Mouse (Mus musculus): ENCODE measurements around the gene Tex33. TPM values are rescaled to one million over a fixed set of nuclear protein-coding genes. Genes with fewer than 3 reads are reported as not detected.
"Not testable (repeated sequence)": the region's sequence is repeated elsewhere in the genome, so short reads cannot be mapped to it uniquely, and the experiment has no call there.

Tex33 gene
- polyA plus RNA-seq, 1 experiment from 2014 or later = not detected

DNA sequence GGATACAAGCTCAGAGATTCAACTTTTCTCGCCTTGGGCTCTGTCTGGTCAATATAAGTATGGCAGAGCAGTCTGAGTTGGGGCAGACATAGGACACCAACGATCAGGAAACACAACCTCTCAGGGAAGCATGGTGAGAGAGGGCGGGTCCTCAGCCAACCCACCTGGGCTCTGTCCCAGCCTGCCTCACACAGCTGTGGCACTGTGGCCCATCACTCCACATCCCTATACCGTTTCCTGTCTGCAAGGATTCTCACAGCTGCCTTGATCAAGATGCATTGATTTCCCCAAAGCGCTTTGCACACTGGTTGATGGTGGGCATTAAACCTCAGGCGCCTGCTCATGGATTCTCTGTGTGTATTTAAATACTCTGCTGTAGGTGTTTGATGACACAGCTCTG, 62.7 kb downstream of the Tex33 start:
- 68% methylated on average over 6 of the region's 6 CpGs for WGBS

GRCm38 (mm10) chr15:78331523-78332340, 64.0 kb downstream of the Tex33 start:
- 69% methylated on average over 5 of the region's 5 CpGs for WGBS
- no peak for ATAC-seq (ENCODE audit: insufficient number of reproducible peaks, insufficient read depth, low FRiP score, low TSS enrichment, low read depth)
- H3K9me3 ChIP-seq = no peaks in the 10 kb centered on the region
- no peaks in the 10 kb centered on the region for H3K4me1 ChIP-seq
- H3K27ac ChIP-seq = no peak overlapping the region
- H3K36me3 ChIP-seq = no peaks in the 10 kb centered on the region
- no peak overlapping the region for H3K4me2 ChIP-seq
- H3K9ac ChIP-seq = no peak overlapping the region
- no peak overlapping the region for H3K4me3 ChIP-seq
- no peaks in the 10 kb centered on the region for H3K27me3 ChIP-seq

More for the DNA sequence above, 62.7 kb downstream of the Tex33 start:
- ATAC-seq (ENCODE audit: insufficient number of reproducible peaks, insufficient read depth, low FRiP score, low TSS enrichment, low read depth) = no peak
- H3K27ac ChIP-seq = no peak overlapping the region
- H3K4me1 ChIP-seq = no peaks in the 10 kb centered on the region
- H3K4me2 ChIP-seq = no peak overlapping the region
- no peaks in the 10 kb centered on the region for H3K27me3 ChIP-seq
- no peaks in the 10 kb centered on the region for H3K9me3 ChIP-seq
- no peak overlapping the region for H3K9ac ChIP-seq
- H3K36me3 ChIP-seq = no peaks in the 10 kb centered on the region
- no peak overlapping the region for H3K4me3 ChIP-seq

GRCm38 (mm10) chr15:78330706-78331105, 65.0 kb downstream of the Tex33 start:
- no peak overlapping the region for H3K27ac ChIP-seq
- H3K4me1 ChIP-seq = no peaks in the 10 kb centered on the region
- ATAC-seq (ENCODE audit: insufficient number of reproducible peaks, insufficient read depth, low FRiP score, low TSS enrichment, low read depth) = no peak
- no peaks in the 10 kb centered on the region for H3K27me3 ChIP-seq
- H3K36me3 ChIP-seq = no peaks in the 10 kb centered on the region
- no peak overlapping the region for H3K9ac ChIP-seq
- 53% methylated on average over 4 of the region's 4 CpGs for WGBS
- no peak overlapping the region for H3K4me2 ChIP-seq
- no peaks in the 10 kb centered on the region for H3K9me3 ChIP-seq
- no peak overlapping the region for H3K4me3 ChIP-seq

- not testable (repeated sequence) for ATAC-seq (ENCODE audit: insufficient number of reproducible peaks, insufficient read depth, low FRiP score, low TSS enrichment, low read depth); H3K4me3 ChIP-seq; H3K9ac ChIP-seq; H3K27me3 ChIP-seq; H3K36me3 ChIP-seq; H3K27ac ChIP-seq; H3K4me1 ChIP-seq; H3K9me3 ChIP-seq; H3K4me2 ChIP-seq
- 80% methylated on average over 6 of the region's 6 CpGs for WGBS
Observed at GRCm38 (mm10) chr15:78329972-78330371, 65.7 kb downstream of the Tex33 start.

- Histone ChIP-seq H3K9me3 (no peaks in the 10 kb centered on the region), H3K4me2 (no peak overlapping the region), H3K4me1 (no peaks in the 10 kb centered on the region), H3K27ac (no peak overlapping the region), H3K36me3 (no peaks in the 10 kb centered on the region), H3K27me3 (no peaks in the 10 kb centered on the region), H3K4me3 (no peak overlapping the region), H3K9ac (no peak overlapping the region)
- 85% methylated on average over 3 of the region's 3 CpGs for WGBS
- no peak for ATAC-seq (ENCODE audit: insufficient number of reproducible peaks, insufficient read depth, low FRiP score, low TSS enrichment, low read depth)
Observed at GRCm38 (mm10) chr15:78328520-78329097, 67.1 kb downstream of the Tex33 start.

Small RNA genes within 50 kb of the gene (microRNA-seq; reads per million reads assigned to microRNA genes)
- gene Mir7676-2 = not detected

Other genes with a start within 250 kb of the Tex33 start
- gene Ift27, start 221.8 kb downstream of the Tex33 start, polyA plus RNA-seq (2015; fragmentation: Nextera tagmentation; extraction: Ambion mirVana) = 83.5 and 94.3 TPM in 2 replicates
- not detected in 2 replicates for gene Pvalb, start 189.5 kb downstream of the Tex33 start, polyA plus RNA-seq (2015; fragmentation: Nextera tagmentation; extraction: Ambion mirVana)
- 2.4 and 3.8 TPM in 2 replicates for gene Ncf4, start 151.1 kb downstream of the Tex33 start, polyA plus RNA-seq (2015; fragmentation: Nextera tagmentation; extraction: Ambion mirVana)
- gene Csf2rb2, start 90.2 kb downstream of the Tex33 start, polyA plus RNA-seq (2015; fragmentation: Nextera tagmentation; extraction: Ambion mirVana) = 0.23 and 0.70 TPM in 2 replicates
- gene Csf2rb, start 70.2 kb downstream of the Tex33 start, polyA plus RNA-seq (2015; fragmentation: Nextera tagmentation; extraction: Ambion mirVana) = 1.6 and 1.9 TPM in 2 replicates
- 22.6 and 25.9 TPM in 2 replicates for gene Tst, start 10.0 kb upstream of the Tex33 start, polyA plus RNA-seq (2015; fragmentation: Nextera tagmentation; extraction: Ambion mirVana)
- gene Mpst, start 10.5 kb upstream of the Tex33 start, polyA plus RNA-seq (2015; fragmentation: Nextera tagmentation; extraction: Ambion mirVana) = 2.6 and 2.8 TPM in 2 replicates
- gene Kctd17, start 32.7 kb upstream of the Tex33 start, polyA plus RNA-seq (2015; fragmentation: Nextera tagmentation; extraction: Ambion mirVana) = 49.5 and 50.6 TPM in 2 replicates
- 0.53 and 1.5 TPM in 2 replicates for gene Tmprss6, start 72.7 kb upstream of the Tex33 start, polyA plus RNA-seq (2015; fragmentation: Nextera tagmentation; extraction: Ambion mirVana)
- gene Il2rb, start 99.4 kb upstream of the Tex33 start, polyA plus RNA-seq (2015; fragmentation: Nextera tagmentation; extraction: Ambion mirVana) = 0.28 and 0.30 TPM in 2 replicates
- gene C1qtnf6, start 135.5 kb upstream of the Tex33 start, polyA plus RNA-seq (2015; fragmentation: Nextera tagmentation; extraction: Ambion mirVana) = 38.6 and 41.2 TPM in 2 replicates
- gene Sstr3, start 148.8 kb upstream of the Tex33 start, polyA plus RNA-seq (2015; fragmentation: Nextera tagmentation; extraction: Ambion mirVana) = 0.45 TPM in 1 of 2 replicates, not detected in the other
- gene Rac2, start 176.9 kb upstream of the Tex33 start, polyA plus RNA-seq (2015; fragmentation: Nextera tagmentation; extraction: Ambion mirVana) = 13.3 and 13.4 TPM in 2 replicates
- 8.5 and 10.1 TPM in 2 replicates for gene Cyth4, start 201.1 kb upstream of the Tex33 start, polyA plus RNA-seq (2015; fragmentation: Nextera tagmentation; extraction: Ambion mirVana)